Comparison of ENCODE assay signal across 9 mouse cellular contexts in genomic region chr1:73912466-73912865, GRCm38 (mm10).
DNase-seq lines count a peak whose midpoint lies in the region; ATAC-seq and TF ChIP-seq lines count a peak whose summit lies in the region.
"Had no signal": no experiment of that assay in that cellular context is flagged by ENCODE, and none has a peak within 500 bp of the region (broad histone marks: within the 10 kb centered on the region; RNA-seq: fewer than 3 reads in every experiment).

No protein-coding gene starts in this region.

- no peaks in the 10 kb centered on the region for H3K27me3 ChIP-seq in heart, embryonic 12.5 days (replicated peaks)
- H3K27me3 ChIP-seq in midbrain, postnatal 0 days (ENCODE audit: insufficient read depth, low read length): no peaks in the 10 kb centered on the region
- H3K27me3 ChIP-seq in midbrain, embryonic 10.5 days (ENCODE audit: low read depth, poor library complexity, severe bottlenecking): 0 out of 2 replicates have a peak, but pooled peaks cover 4% of the 10 kb centered on the region
- H3K27me3 ChIP-seq in forebrain, embryonic 13.5 days: no peaks in the 10 kb centered on the region
- H3K27me3 ChIP-seq: lung, embryonic 15.5 days had no signal

- no peak overlapping the region for H3K9ac ChIP-seq in heart, embryonic 12.5 days
- H3K9ac ChIP-seq in midbrain, postnatal 0 days (replicated peaks; ENCODE audit: low read length, poor library complexity, severe bottlenecking): no peak overlapping the region
- H3K9ac ChIP-seq in forebrain, embryonic 13.5 days: no peak overlapping the region
- H3K9ac ChIP-seq: lung, embryonic 15.5 days had no signal

- no peak overlapping the region for H3K4me2 ChIP-seq in heart, embryonic 12.5 days
- H3K4me2 ChIP-seq in midbrain, postnatal 0 days (ENCODE audit: low read depth, low read length, poor library complexity, severe bottlenecking): no peak overlapping the region
- H3K4me2 ChIP-seq in forebrain, embryonic 13.5 days: no peak overlapping the region
- H3K4me2 ChIP-seq: lung, embryonic 15.5 days had no signal

- H3K4me1 ChIP-seq in heart, embryonic 12.5 days (replicated peaks): peaks cover 45% of the 10 kb centered on the region
- H3K4me1 ChIP-seq in midbrain, postnatal 0 days (ENCODE audit: insufficient read depth, low read length): no peaks in the 10 kb centered on the region; the same call in 1 of the 2 replicates
- H3K4me1 ChIP-seq in midbrain, embryonic 10.5 days: peaks cover 22% of the 10 kb centered on the region
- H3K4me1 ChIP-seq in forebrain, embryonic 13.5 days: peaks cover 8% of the 10 kb centered on the region

- DNase-seq in heart, postnatal 14 days: peak; percentile 5 to 22
- DNase-seq in midbrain, postnatal 0 days (ENCODE audit: low spot score): peak; percentile 40
- no peak for DNase-seq in midbrain, embryonic 10.5 days (ENCODE audit: low spot score)
- peak; percentile 62 for DNase-seq in brain, adult 2 months (ENCODE audit: low read depth, low spot score)
- DNase-seq in cerebellum, adult 9-10 months: peak; percentile 16

- intact Hi-C loops in heart, postnatal 14 days (cut with DNase I): no loop called here

- H3K36me3 ChIP-seq in heart, embryonic 12.5 days: peaks cover 81% of the 10 kb centered on the region
- H3K36me3 ChIP-seq in midbrain, postnatal 0 days (ENCODE audit: insufficient read depth, low read length): 0 out of 2 replicates have a peak, but pooled peaks cover 1% of the 10 kb centered on the region
- no peaks in the 10 kb centered on the region for H3K36me3 ChIP-seq in midbrain, embryonic 10.5 days
- H3K36me3 ChIP-seq in forebrain, embryonic 13.5 days (ENCODE audit: poor library complexity, severe bottlenecking): peaks cover 18% of the 10 kb centered on the region; the same call in 1 of the 2 replicates

- WGBS in heart, embryonic 12.5 days: 82% methylated on average over 10 of the region's 10 CpGs
- 67% methylated on average over 10 of the region's 10 CpGs for WGBS in midbrain, postnatal 0 days
- 90% methylated on average over 10 of the region's 10 CpGs for WGBS in midbrain, embryonic 10.5 days
- WGBS in forebrain, embryonic 13.5 days: 80% methylated on average over 10 of the region's 10 CpGs

- no peak overlapping the region for H3K4me3 ChIP-seq in heart, embryonic 12.5 days
- H3K4me3 ChIP-seq in midbrain, postnatal 0 days (ENCODE audit: low read depth, low read length): no peak overlapping the region
- no peak overlapping the region for H3K4me3 ChIP-seq in midbrain, embryonic 10.5 days
- no peak overlapping the region for H3K4me3 ChIP-seq in forebrain, embryonic 13.5 days
- H3K4me3 ChIP-seq: lung, embryonic 15.5 days had no signal

- H3K9me3 ChIP-seq in heart, embryonic 12.5 days (replicated peaks): no peaks in the 10 kb centered on the region
- H3K9me3 ChIP-seq in midbrain, postnatal 0 days (ENCODE audit: low read length): no peaks in the 10 kb centered on the region
- no peaks in the 10 kb centered on the region for H3K9me3 ChIP-seq in midbrain, embryonic 10.5 days (replicated peaks)
- no peaks in the 10 kb centered on the region for H3K9me3 ChIP-seq in forebrain, embryonic 13.5 days (replicated peaks)
- H3K9me3 ChIP-seq: lung, embryonic 15.5 days had no signal

- TF ChIP-seq CTCF in midbrain, postnatal 0 days (IDR thresholded peaks at IDR 0.05): no peak

- no peak overlapping the region for H3K27ac ChIP-seq in heart, embryonic 12.5 days (ENCODE audit: poor library complexity, severe bottlenecking)
- H3K27ac ChIP-seq in midbrain, postnatal 0 days (ENCODE audit: low read depth, low read length): no peak overlapping the region
- H3K27ac ChIP-seq in midbrain, embryonic 10.5 days (replicated peaks): no peak overlapping the region
- H3K27ac ChIP-seq in forebrain, embryonic 13.5 days: no peak overlapping the region
- H3K27ac ChIP-seq: lung, embryonic 15.5 days had no signal

- ATAC-seq in heart, embryonic 12.5 days (ENCODE audit: insufficient number of reproducible peaks, low FRiP score): no peak
- no peak for ATAC-seq in midbrain, postnatal 0 days (ENCODE audit: low FRiP score)
- no peak for ATAC-seq in forebrain, embryonic 13.5 days
- ATAC-seq: midbrain, embryonic 16.5 days had no signal
